Mouse (Mus musculus): ENCODE measurements around the gene Smn1. TPM values are rescaled to one million over a fixed set of nuclear protein-coding genes. Genes with fewer than 3 reads are reported as not detected.

Gene Smn1
- polyA plus RNA-seq (2015; fragmentation: Nextera tagmentation; extraction: Ambion mirVana), result 50.0 and 52.8 TPM in 2 replicates

GRCm38 (mm10) chr13:100124423-100125257, at the start of gene Smn1:
Smn1 (plus strand) TSS chr13:100124852.
- Histone ChIP-seq H3K4me1 (replicated peaks) (peaks cover 19% of the 10 kb centered on the region), H3K4me3 (replicated peaks) (peak within 1 kb of the TSS; percentile 95), H3K36me3 (peaks cover 29% of the 10 kb centered on the region), H3K4me2 (replicated peaks) (peak within 1 kb of the TSS; percentile 94), H3K27me3 (no peaks in the 10 kb centered on the region), H3K27ac (0 out of 2 replicates have a peak within 1 kb of the TSS, but pooled peaks have one; percentile 60), H3K9ac (replicated peaks) (peak within 1 kb of the TSS; percentile 88), H3K9me3 (no peaks in the 10 kb centered on the region)
- peak; percentile 98 for ATAC-seq
- WGBS, result 4% methylated on average over 42 of the region's 42 CpGs

- Histone ChIP-seq H3K4me2 (replicated peaks) (no peak overlapping the region), H3K4me1 (replicated peaks) (peaks cover 25% of the 10 kb centered on the region), H3K36me3 (peaks cover 44% of the 10 kb centered on the region), H3K27me3 (no peaks in the 10 kb centered on the region), H3K4me3 (replicated peaks) (no peak overlapping the region), H3K9ac (replicated peaks) (no peak overlapping the region), H3K9me3 (no peaks in the 10 kb centered on the region), H3K27ac (no peak overlapping the region)
- no peak for ATAC-seq
- WGBS, result 94% methylated on average over 6 of the region's 6 CpGs
Measured at GRCm38 (mm10) chr13:100098808-100099207, 25.8 kb upstream of the Smn1 start.

DNA sequence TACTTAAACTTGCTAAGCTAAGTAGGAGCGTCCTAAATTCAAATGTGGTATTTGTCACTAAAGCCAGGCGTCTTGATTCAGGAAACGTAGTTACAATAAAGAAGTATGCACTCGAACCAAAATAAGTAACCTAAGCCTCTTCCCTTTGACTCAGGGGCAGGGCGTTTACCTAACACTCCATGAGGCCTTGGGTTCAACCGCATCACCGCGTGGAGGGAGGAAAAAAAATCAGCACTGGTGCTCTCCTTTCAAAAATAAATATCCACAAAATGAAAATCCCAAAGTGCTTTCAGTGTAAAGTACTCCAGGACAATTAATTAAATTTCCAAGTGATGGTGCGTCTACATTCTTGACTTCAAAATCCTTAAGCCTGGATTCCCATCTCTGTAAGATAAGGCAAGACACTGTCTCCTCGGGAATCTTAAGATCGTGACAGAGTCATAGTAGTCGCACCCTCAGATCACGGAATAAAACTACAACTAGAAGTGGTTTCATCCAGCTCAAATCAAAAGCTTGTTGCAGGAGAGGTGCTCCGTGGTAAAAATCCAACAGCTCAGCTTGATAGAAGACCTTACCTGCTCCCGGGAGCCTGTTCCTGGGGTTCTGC, 21.5 kb upstream of the Smn1 start:
- WGBS, result 8% methylated on average over 15 of the region's 15 CpGs
- H3K4me1 ChIP-seq (replicated peaks), result peaks cover 33% of the 10 kb centered on the region
- H3K27me3 ChIP-seq, result 0 out of 2 replicates have a peak, but pooled peaks cover 2% of the 10 kb centered on the region
- peak overlapping the region; percentile 81 for H3K4me2 ChIP-seq (replicated peaks)
- no peak for ATAC-seq
- no peaks in the 10 kb centered on the region for H3K9me3 ChIP-seq
- peak overlapping the region; percentile 94 for H3K9ac ChIP-seq (replicated peaks)
- peak overlapping the region; percentile 100 for H3K4me3 ChIP-seq (replicated peaks)
- H3K27ac ChIP-seq, result peak overlapping the region; percentile 84
- H3K36me3 ChIP-seq, result peaks cover 4% of the 10 kb centered on the region

GRCm38 (mm10) chr13:100103748-100104254, 20.9 kb upstream of the Smn1 start, which contains the start of gene Bdp1:
Bdp1 (minus strand) TSS chr13:100104070.
- peak within 1 kb of the TSS; percentile 100 for H3K4me3 ChIP-seq (replicated peaks)
- peaks cover 38% of the 10 kb centered on the region for H3K4me1 ChIP-seq (replicated peaks)
- H3K9ac ChIP-seq (replicated peaks), result peak within 1 kb of the TSS; percentile 94
- H3K27me3 ChIP-seq, result 0 out of 2 replicates have a peak, but pooled peaks cover 2% of the 10 kb centered on the region
- H3K4me2 ChIP-seq (replicated peaks), result peak within 1 kb of the TSS; percentile 81
- peak; percentile 75 for ATAC-seq
- WGBS, result under 1% methylated on average over 37 of the region's 44 CpGs
- peaks cover under 1% of the 10 kb centered on the region for H3K36me3 ChIP-seq
- H3K27ac ChIP-seq, result peak within 1 kb of the TSS; percentile 84
- H3K9me3 ChIP-seq, result no peaks in the 10 kb centered on the region

- peak within 1 kb of the TSS; percentile 89 for H3K4me3 ChIP-seq (replicated peaks)
- ATAC-seq, result peak; percentile 87
- peaks cover 34% of the 10 kb centered on the region for H3K4me1 ChIP-seq (replicated peaks)
- H3K9ac ChIP-seq (replicated peaks), result peak within 1 kb of the TSS; percentile 88
- under 1% methylated on average over 66 of the region's 76 CpGs for WGBS
- peaks cover 3% of the 10 kb centered on the region; the same call in 1 of the 2 replicates for H3K36me3 ChIP-seq
- H3K27me3 ChIP-seq, result 0 out of 2 replicates have a peak, but pooled peaks cover 2% of the 10 kb centered on the region
- H3K4me2 ChIP-seq (replicated peaks), result peak within 1 kb of the TSS; percentile 74
- H3K9me3 ChIP-seq, result no peaks in the 10 kb centered on the region
- H3K27ac ChIP-seq, result peak within 1 kb of the TSS; percentile 81
Measured at GRCm38 (mm10) chr13:100107652-100108472, 16.8 kb upstream of the Smn1 start, which contains the start of gene Serf1. Serf1 (plus strand) TSS chr13:100108012.

GRCm38 (mm10) chr13:100112218-100112972, 12.3 kb upstream of the Smn1 start:
- H3K4me1 ChIP-seq (replicated peaks), result peaks cover 23% of the 10 kb centered on the region
- WGBS, result 50% methylated on average over 5 of the region's 5 CpGs
- no peak overlapping the region for H3K4me2 ChIP-seq (replicated peaks)
- no peaks in the 10 kb centered on the region for H3K9me3 ChIP-seq
- peaks cover 31% of the 10 kb centered on the region for H3K36me3 ChIP-seq
- H3K9ac ChIP-seq (replicated peaks), result no peak overlapping the region
- no peak for ATAC-seq
- H3K4me3 ChIP-seq (replicated peaks), result no peak overlapping the region
- H3K27ac ChIP-seq, result no peak overlapping the region
- no peaks in the 10 kb centered on the region for H3K27me3 ChIP-seq

- 88% methylated on average over 3 of the region's 3 CpGs for WGBS
- peak overlapping the region; percentile 94 for H3K4me2 ChIP-seq (replicated peaks)
- no peaks in the 10 kb centered on the region for H3K27me3 ChIP-seq
- H3K27ac ChIP-seq, result no peak overlapping the region
- peaks cover 19% of the 10 kb centered on the region for H3K4me1 ChIP-seq (replicated peaks)
- peak overlapping the region; percentile 54; the same call in 1 of the 2 replicates for H3K9ac ChIP-seq (replicated peaks)
- H3K36me3 ChIP-seq, result peaks cover 22% of the 10 kb centered on the region
- H3K4me3 ChIP-seq (replicated peaks), result peak overlapping the region; percentile 95
- ATAC-seq, result peak; percentile 25; the same call in 1 of the 2 replicates
- H3K9me3 ChIP-seq, result no peaks in the 10 kb centered on the region
Measured at GRCm38 (mm10) chr13:100123970-100124369, 682 bp upstream of the Smn1 start.

DNA sequence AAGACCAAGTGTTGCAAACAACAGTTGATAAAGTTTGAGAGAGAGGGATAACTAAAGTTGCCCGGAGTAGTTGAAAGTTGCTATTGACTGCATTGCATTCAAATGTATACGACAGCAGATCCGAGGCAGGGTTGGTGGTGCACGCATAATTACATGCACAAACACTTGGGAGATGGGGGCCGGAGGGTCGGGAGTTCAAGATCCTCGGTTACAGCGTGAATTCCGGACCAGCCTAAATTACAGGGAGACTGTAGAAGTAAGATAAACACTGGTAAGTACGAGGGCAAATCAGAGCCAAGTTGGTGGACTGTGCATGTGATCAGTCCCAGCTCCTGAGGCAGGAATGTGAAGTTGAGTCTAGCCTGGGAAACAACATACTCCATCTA, 599 bp downstream of the Smn1 start:
- peak; percentile 55 for ATAC-seq
- Histone ChIP-seq H3K4me2 (replicated peaks) (peak overlapping the region; percentile 94), H3K4me3 (replicated peaks) (peak overlapping the region; percentile 95), H3K36me3 (peaks cover 34% of the 10 kb centered on the region), H3K4me1 (replicated peaks) (peaks cover 19% of the 10 kb centered on the region), H3K9ac (replicated peaks) (peak overlapping the region; percentile 88), H3K27me3 (no peaks in the 10 kb centered on the region), H3K9me3 (no peaks in the 10 kb centered on the region), H3K27ac (no peak overlapping the region)
- 4% methylated on average over 10 of the region's 10 CpGs for WGBS

DNA sequence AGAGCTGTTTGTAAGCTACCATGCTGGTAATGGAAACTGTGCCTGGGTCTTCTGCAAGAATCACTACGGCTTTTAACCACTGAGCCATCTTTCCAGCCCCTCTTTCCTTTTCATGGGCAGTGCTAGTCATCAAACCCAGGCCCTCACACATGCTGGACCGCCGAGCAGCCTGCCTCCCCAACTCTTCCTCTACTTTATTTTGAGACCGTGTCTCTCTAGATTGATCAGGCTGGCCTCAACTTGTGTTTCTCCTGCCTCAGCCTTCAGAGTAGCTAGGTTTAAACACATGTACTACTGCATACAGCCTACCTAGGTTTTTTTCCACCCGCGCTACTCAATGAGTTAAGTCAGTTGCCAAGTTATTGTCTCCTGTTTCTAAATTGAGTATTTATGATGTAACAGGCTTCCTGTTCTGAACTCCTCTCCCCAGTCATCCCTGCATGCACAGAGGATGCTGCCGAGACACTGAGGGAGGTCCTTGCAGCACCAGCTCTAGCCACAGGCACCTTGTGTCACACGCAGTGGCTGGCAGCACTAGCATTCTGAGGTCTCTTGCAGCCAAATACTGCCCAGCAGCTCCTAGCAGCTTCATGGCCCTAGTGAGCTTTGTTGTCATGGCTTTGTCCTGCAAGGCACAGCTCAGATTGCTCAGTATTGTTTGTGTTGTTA, 17.1 kb downstream of the Smn1 start:
- WGBS, result 87% methylated on average over 8 of the region's 8 CpGs
- Histone ChIP-seq H3K4me3 (replicated peaks) (no peak overlapping the region), H3K4me2 (replicated peaks) (no peak overlapping the region), H3K9me3 (no peaks in the 10 kb centered on the region), H3K4me1 (replicated peaks) (no peaks in the 10 kb centered on the region), H3K27me3 (no peaks in the 10 kb centered on the region), H3K36me3 (peaks cover 22% of the 10 kb centered on the region), H3K27ac (no peak overlapping the region), H3K9ac (replicated peaks) (no peak overlapping the region)
- ATAC-seq, result no peak

DNA sequence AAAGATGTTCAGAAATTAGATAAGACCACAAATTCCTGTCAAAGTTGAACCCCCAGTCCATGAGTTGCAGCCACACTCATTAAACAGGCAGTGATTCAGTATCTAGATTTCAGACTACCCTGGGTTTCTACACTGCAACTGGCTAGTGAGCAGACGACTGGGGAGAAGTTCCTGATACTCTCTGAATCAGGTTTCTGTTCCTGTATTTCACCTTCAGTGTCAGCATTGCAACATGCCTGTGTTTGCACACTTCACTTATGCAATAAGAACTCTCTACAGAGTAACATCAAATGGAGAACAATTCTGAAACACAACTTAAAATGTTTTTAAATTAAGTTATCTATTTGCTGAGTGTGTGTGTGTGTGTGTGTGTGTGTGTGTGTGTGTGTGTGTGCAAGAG, 28.0 kb downstream of the Smn1 start:
- no peak overlapping the region for H3K9ac ChIP-seq (replicated peaks)
- no peak overlapping the region for H3K27ac ChIP-seq
- WGBS, result 66% methylated on average over 1 of the region's 1 CpGs
- no peak overlapping the region for H3K4me2 ChIP-seq (replicated peaks)
- H3K9me3 ChIP-seq, result no peaks in the 10 kb centered on the region
- H3K36me3 ChIP-seq, result no peaks in the 10 kb centered on the region
- H3K4me3 ChIP-seq (replicated peaks), result no peak overlapping the region
- H3K27me3 ChIP-seq, result no peaks in the 10 kb centered on the region
- ATAC-seq, result no peak
- no peaks in the 10 kb centered on the region for H3K4me1 ChIP-seq (replicated peaks)
